Mouse (Mus musculus): ENCODE results near the gene Mfsd13b. TPM values are rescaled to one million over a fixed set of nuclear protein-coding genes. Genes with fewer than 3 reads are reported as not detected.
"Not testable (repeated sequence)": the region's sequence is repeated elsewhere in the genome, so short reads cannot be mapped to it uniquely, and the experiment has no call there.

The Mfsd13b gene
- polyA plus RNA-seq, 2 experiments, result 0.36 to 0.55 TPM

GRCm38 (mm10) chr7:120938206-120938605, 44.1 kb upstream of the Mfsd13b start:
- TF ChIP-seq POLR2A (IDR thresholded peaks at IDR 0.05; ENCODE audit: borderline replicate concordance, extremely low read depth, insufficient read depth, insufficient read length), result no peak
- Histone ChIP-seq H3K4me2 (replicated peaks; ENCODE audit: low read depth, low read length, severe bottlenecking) (no peak overlapping the region), H3K9ac (ENCODE audit: low read depth, low read length, severe bottlenecking) (no peak overlapping the region), H3K27me3 (ENCODE audit: control insufficient read depth, insufficient read depth, low read length) (no peaks in the 10 kb centered on the region), H3K36me3 (ENCODE audit: control insufficient read depth, insufficient read depth, low read length) (peaks cover 91% of the 10 kb centered on the region), H3K4me3 (replicated peaks; ENCODE audit: low read length) (no peak overlapping the region), H3K9me3 (ENCODE audit: control insufficient read depth, low read length) (no peaks in the 10 kb centered on the region), H3K4me1 (ENCODE audit: control insufficient read depth, insufficient read depth, low read length) (no peaks in the 10 kb centered on the region), H3K27ac (replicated peaks; ENCODE audit: low read depth, low read length) (no peak overlapping the region)
- 94% methylated on average over 9 of the region's 9 CpGs for WGBS
- ATAC-seq (ENCODE audit: low FRiP score, low read depth), result no peak
- DNase-seq (ENCODE audit: low spot score), result no peak

- H3K4me1 ChIP-seq (ENCODE audit: control insufficient read depth, insufficient read depth, low read length), result no peaks in the 10 kb centered on the region
- H3K4me2 ChIP-seq (replicated peaks; ENCODE audit: low read depth, low read length, severe bottlenecking), result no peak overlapping the region
- WGBS, result 87% methylated on average over 12 of the region's 12 CpGs
- no peak for DNase-seq (ENCODE audit: low spot score)
- H3K4me3 ChIP-seq (replicated peaks; ENCODE audit: low read length), result no peak overlapping the region
- no peaks in the 10 kb centered on the region for H3K27me3 ChIP-seq (ENCODE audit: control insufficient read depth, insufficient read depth, low read length)
- peaks cover 88% of the 10 kb centered on the region for H3K36me3 ChIP-seq (ENCODE audit: control insufficient read depth, insufficient read depth, low read length)
- no peak for TF ChIP-seq POLR2A (IDR thresholded peaks at IDR 0.05; ENCODE audit: borderline replicate concordance, extremely low read depth, insufficient read depth, insufficient read length)
- H3K9me3 ChIP-seq (ENCODE audit: control insufficient read depth, low read length), result no peaks in the 10 kb centered on the region
- no peak overlapping the region for H3K27ac ChIP-seq (replicated peaks; ENCODE audit: low read depth, low read length)
- no peak overlapping the region for H3K9ac ChIP-seq (ENCODE audit: low read depth, low read length, severe bottlenecking)
- no peak for ATAC-seq (ENCODE audit: low FRiP score, low read depth)
Observed at GRCm38 (mm10) chr7:120940343-120940742, 42.0 kb upstream of the Mfsd13b start.

- no peak for TF ChIP-seq POLR2A (IDR thresholded peaks at IDR 0.05; ENCODE audit: borderline replicate concordance, extremely low read depth, insufficient read depth, insufficient read length)
- Histone ChIP-seq H3K4me2 (replicated peaks; ENCODE audit: low read depth, low read length, severe bottlenecking) (no peak overlapping the region), H3K4me3 (replicated peaks; ENCODE audit: low read length) (no peak overlapping the region), H3K27ac (replicated peaks; ENCODE audit: low read depth, low read length) (no peak overlapping the region), H3K36me3 (ENCODE audit: control insufficient read depth, insufficient read depth, low read length) (peaks cover 85% of the 10 kb centered on the region), H3K9ac (ENCODE audit: low read depth, low read length, severe bottlenecking) (no peak overlapping the region), H3K27me3 (ENCODE audit: control insufficient read depth, insufficient read depth, low read length) (no peaks in the 10 kb centered on the region), H3K9me3 (ENCODE audit: control insufficient read depth, low read length) (no peaks in the 10 kb centered on the region), H3K4me1 (ENCODE audit: control insufficient read depth, insufficient read depth, low read length) (no peaks in the 10 kb centered on the region)
- DNase-seq (ENCODE audit: low spot score) (no peak), ATAC-seq (ENCODE audit: low FRiP score, low read depth) (no peak)
- WGBS, result 93% methylated on average over 6 of the region's 6 CpGs
Observed at GRCm38 (mm10) chr7:120941214-120941613, 41.1 kb upstream of the Mfsd13b start.

- Histone ChIP-seq H3K4me1 (ENCODE audit: control insufficient read depth, insufficient read depth, low read length) (no peaks in the 10 kb centered on the region), H3K9me3 (ENCODE audit: control insufficient read depth, low read length) (no peaks in the 10 kb centered on the region), H3K9ac (ENCODE audit: low read depth, low read length, severe bottlenecking) (no peak overlapping the region), H3K27me3 (ENCODE audit: control insufficient read depth, insufficient read depth, low read length) (no peaks in the 10 kb centered on the region), H3K27ac (replicated peaks; ENCODE audit: low read depth, low read length) (no peak overlapping the region), H3K4me2 (replicated peaks; ENCODE audit: low read depth, low read length, severe bottlenecking) (no peak overlapping the region), H3K4me3 (replicated peaks; ENCODE audit: low read length) (no peak overlapping the region), H3K36me3 (ENCODE audit: control insufficient read depth, insufficient read depth, low read length) (peaks cover 78% of the 10 kb centered on the region)
- ATAC-seq (ENCODE audit: low FRiP score, low read depth), result no peak
- 65% methylated on average over 1 of the region's 1 CpGs for WGBS
- TF ChIP-seq POLR2A (IDR thresholded peaks at IDR 0.05; ENCODE audit: borderline replicate concordance, extremely low read depth, insufficient read depth, insufficient read length), result no peak
- no peak for DNase-seq (ENCODE audit: low spot score)
Observed at GRCm38 (mm10) chr7:120942506-120942905, 39.8 kb upstream of the Mfsd13b start.

- Histone ChIP-seq H3K36me3 (ENCODE audit: control insufficient read depth, insufficient read depth, low read length) (peaks cover 71% of the 10 kb centered on the region), H3K9me3 (ENCODE audit: control insufficient read depth, low read length) (no peaks in the 10 kb centered on the region)
- WGBS, result 80% methylated on average over 7 of the region's 8 CpGs
Observed at GRCm38 (mm10) chr7:120943936-120944509, 38.3 kb upstream of the Mfsd13b start.

GRCm38 (mm10) chr7:120953591-120953990, 28.7 kb upstream of the Mfsd13b start:
- peaks cover 27% of the 10 kb centered on the region for H3K36me3 ChIP-seq (ENCODE audit: control insufficient read depth, insufficient read depth, low read length)
- H3K4me3 ChIP-seq (replicated peaks; ENCODE audit: low read length); H3K9me3 ChIP-seq (ENCODE audit: control insufficient read depth, low read length); H3K27ac ChIP-seq (replicated peaks; ENCODE audit: low read depth, low read length); H3K27me3 ChIP-seq (ENCODE audit: control insufficient read depth, insufficient read depth, low read length); H3K9ac ChIP-seq (ENCODE audit: low read depth, low read length, severe bottlenecking); H3K4me2 ChIP-seq (replicated peaks; ENCODE audit: low read depth, low read length, severe bottlenecking); H3K4me1 ChIP-seq (ENCODE audit: control insufficient read depth, insufficient read depth, low read length); ATAC-seq (ENCODE audit: low FRiP score, low read depth); DNase-seq (ENCODE audit: low spot score): not testable (repeated sequence)
- WGBS, result 87% methylated on average over 7 of the region's 7 CpGs

More at GRCm38 (mm10) chr7:120943936-120944509, 38.3 kb upstream of the Mfsd13b start:
- no peaks in the 10 kb centered on the region for H3K27me3 ChIP-seq (ENCODE audit: control insufficient read depth, insufficient read depth, low read length)
- no peak for ATAC-seq (ENCODE audit: low FRiP score, low read depth)
- no peak overlapping the region for H3K4me2 ChIP-seq (replicated peaks; ENCODE audit: low read depth, low read length, severe bottlenecking)
- no peaks in the 10 kb centered on the region for H3K4me1 ChIP-seq (ENCODE audit: control insufficient read depth, insufficient read depth, low read length)
- no peak overlapping the region for H3K27ac ChIP-seq (replicated peaks; ENCODE audit: low read depth, low read length)
- H3K9ac ChIP-seq (ENCODE audit: low read depth, low read length, severe bottlenecking), result no peak overlapping the region
- DNase-seq (ENCODE audit: low spot score), result no peak
- no peak for TF ChIP-seq POLR2A (IDR thresholded peaks at IDR 0.05; ENCODE audit: borderline replicate concordance, extremely low read depth, insufficient read depth, insufficient read length)
- H3K4me3 ChIP-seq (replicated peaks; ENCODE audit: low read length), result no peak overlapping the region

Measured in limb, embryonic 14.5 days (tissue).